Mouse (Mus musculus) liver, embryonic 11.5 days (tissue): ENCODE data around the gene Gtf3a. TPM values are rescaled to one million over a fixed set of nuclear protein-coding genes. Genes with fewer than 3 reads are reported as not detected.

Experiments used
- polyA plus RNA-seq: library from polyadenylated mRNA; unstranded; fragments of >200 nt; fragmentation: Nextera tagmentation; extraction: Ambion mirVana; gene quantifications from 2 replicates; pipeline ENCODE4 v1.2.1, GENCODE M21; 2014

Gtf3a gene
- polyA plus RNA-seq, 1 experiment from 2014 or later, result 158 TPM

Other genes starting within 250 kb of the Gtf3a start
- gene Usp12, start 153.7 kb upstream of the Gtf3a start, polyA plus RNA-seq, result 11.1 and 12.8 TPM in 2 replicates
- 719 and 772 TPM in 2 replicates for gene Rpl21, start 115.8 kb upstream of the Gtf3a start, polyA plus RNA-seq
- 4.3 and 4.9 TPM in 2 replicates for gene Rasl11a, start 103.6 kb upstream of the Gtf3a start, polyA plus RNA-seq
- gene Mtif3, start 15.1 kb downstream of the Gtf3a start, polyA plus RNA-seq, result 23.2 and 25.0 TPM in 2 replicates
- gene Lnx2, start 127.9 kb downstream of the Gtf3a start, polyA plus RNA-seq, result 13.3 and 13.7 TPM in 2 replicates
- gene Polr1d, start 128.4 kb downstream of the Gtf3a start, polyA plus RNA-seq, result 180 and 182 TPM in 2 replicates
- gene Gsx1, start 240.0 kb downstream of the Gtf3a start, polyA plus RNA-seq, result not detected in 2 replicates